Mouse (Mus musculus) large intestine, adult 2 months (tissue): ENCODE results near the gene Cdk11b. TPM values are rescaled to one million over a fixed set of nuclear protein-coding genes. Genes with fewer than 3 reads are reported as not detected.

Source experiments
- DNase-seq: peaks from one replicate; pipeline ENCODE4 v3.0.0-alpha.2; 2012; ENCODE audit warnings: low read depth, low spot score
- WGBS: fragments of 180-500 bp; shearing (Covaris S2); methylation state at CpG from one replicate; pipeline ENCODE4 v1.1.7; 2018; 5-methylcytosine and 5-hydroxymethylcytosine counted together
- polyA plus RNA-seq: library from polyadenylated mRNA; depleted of rRNA; stranded (reverse); fragments of >200 nt; gene quantifications from 2 replicates; pipeline ENCODE4 v1.2.3, GENCODE M21; 2012; rRNA removed

Gene Cdk11b
- 43.3 and 43.8 TPM in 2 replicates for polyA plus RNA-seq

DNA sequence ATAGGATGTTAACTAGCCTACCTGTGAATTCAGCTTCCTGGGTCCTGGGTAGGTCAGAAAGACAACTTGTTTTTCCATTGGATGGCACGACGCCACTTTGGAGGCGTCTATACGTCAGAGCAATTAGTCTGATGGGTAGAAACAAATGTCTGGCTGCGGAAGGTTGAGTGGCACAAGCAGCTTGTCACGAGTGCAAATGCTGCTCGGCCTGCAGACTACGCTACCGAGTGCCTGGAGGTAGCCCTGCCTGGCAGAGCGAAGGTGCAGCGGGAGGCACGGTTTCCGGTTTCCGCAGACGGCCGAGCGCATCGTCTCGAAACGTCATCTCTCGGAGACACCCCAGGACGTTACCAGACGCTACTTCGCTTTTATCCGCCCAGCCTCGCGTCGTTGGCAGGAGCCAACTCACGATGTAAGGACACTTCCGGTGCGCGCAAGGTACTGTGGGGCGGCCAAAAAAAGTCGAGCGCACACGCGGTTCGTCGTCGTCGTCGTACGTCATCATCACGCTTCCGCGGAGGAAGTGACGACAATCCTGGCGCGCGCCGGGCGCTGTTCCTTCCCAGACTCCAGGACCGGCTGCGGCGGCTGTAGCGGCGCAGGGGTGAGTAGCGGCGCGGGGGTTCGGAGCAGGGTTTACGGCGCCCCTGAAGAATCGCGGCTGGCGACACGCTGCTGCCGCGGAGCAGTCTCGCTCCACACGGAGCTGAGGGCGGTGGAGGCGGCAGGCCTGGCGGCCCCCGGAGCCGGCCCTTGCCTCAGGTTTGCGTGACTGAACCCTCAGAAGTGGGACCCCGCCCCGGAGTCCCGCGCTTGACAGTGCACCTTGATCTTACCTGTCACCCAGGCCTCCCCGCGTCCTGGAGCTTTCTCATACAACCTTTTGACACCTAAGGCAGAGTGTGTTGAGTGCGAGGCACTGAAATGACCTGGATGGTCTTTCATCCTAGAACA lies at the start of gene Cdk11b:
TSS of gene Cdk11b (plus strand) at position 517 of the 954 bp plus-strand sequence.
- under 1% methylated on average over 84 of the region's 84 CpGs for WGBS
- DNase-seq = peak; percentile 91

- no peak for DNase-seq
- WGBS = 67% methylated on average over 11 of the region's 11 CpGs
These were observed 49.7 kb upstream of the Cdk11b start for GRCm38 (mm10) chr4:155574931-155575330.

GRCm38 (mm10) chr4:155575521-155575920 lies 49.1 kb upstream of the Cdk11b start:
- 85% methylated on average over 8 of the region's 8 CpGs for WGBS
- DNase-seq = no peak

GRCm38 (mm10) chr4:155577132-155577531 lies 47.5 kb upstream of the Cdk11b start:
- DNase-seq = no peak
- WGBS = 89% methylated on average over 9 of the region's 9 CpGs

- no peak for DNase-seq
- WGBS = 72% methylated on average over 5 of the region's 5 CpGs
These were observed 46.9 kb upstream of the Cdk11b start for GRCm38 (mm10) chr4:155577741-155578140.

- 73% methylated on average over 7 of the region's 7 CpGs for WGBS
- no peak for DNase-seq
These were observed 46.1 kb upstream of the Cdk11b start for GRCm38 (mm10) chr4:155578336-155579125.

DNA sequence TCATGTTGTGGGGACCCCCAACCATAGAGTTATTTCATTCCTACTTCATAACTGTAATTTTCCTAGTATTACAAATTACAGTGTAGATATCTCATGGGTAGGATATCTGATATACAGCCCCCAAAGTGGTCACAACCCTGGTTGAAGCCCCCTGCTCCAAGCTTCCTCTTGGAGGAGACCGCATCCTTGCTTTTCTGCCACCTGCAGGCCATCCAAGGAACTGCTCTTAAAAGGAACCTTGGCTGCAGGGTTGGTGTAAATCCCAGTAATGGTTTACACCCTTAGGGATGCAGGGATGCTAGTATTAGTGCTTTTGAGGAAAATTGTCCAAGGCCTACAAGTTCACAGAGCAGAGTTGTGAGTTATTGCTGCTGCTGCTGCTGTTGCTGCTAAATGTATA lies 44.2 kb upstream of the Cdk11b start:
- WGBS = 29% methylated on average over 1 of the region's 1 CpGs
- DNase-seq = no peak

DNA sequence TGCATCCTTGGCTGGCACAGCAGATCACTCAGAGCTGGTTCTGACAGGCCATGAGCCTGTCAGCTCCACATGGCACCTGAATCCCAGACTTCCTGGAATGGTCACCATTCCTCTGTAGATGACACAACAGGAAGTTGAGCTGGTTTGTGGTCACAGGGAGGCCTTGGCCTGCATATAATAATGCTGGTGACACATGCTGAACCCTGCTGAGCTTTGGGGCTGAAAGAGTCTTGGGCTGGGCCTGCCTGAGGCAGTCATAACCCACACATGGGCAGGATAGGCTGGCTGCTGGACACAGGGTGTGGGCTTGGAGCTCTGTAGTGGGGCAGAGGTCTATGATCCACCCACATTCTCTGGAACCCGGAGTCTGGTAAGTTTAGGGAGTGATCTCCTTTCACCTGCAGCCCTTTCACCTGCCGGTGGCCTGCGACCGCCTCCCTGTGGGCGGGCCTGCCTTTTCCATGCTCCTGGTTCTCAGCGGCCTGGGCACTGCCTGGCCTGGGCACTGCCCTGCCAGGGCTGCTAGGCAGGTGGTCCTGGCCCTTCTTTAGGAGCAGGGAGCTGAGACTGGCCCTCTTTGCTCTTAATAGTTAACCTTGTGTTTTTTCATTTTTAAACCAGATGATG lies 42.3 kb upstream of the Cdk11b start:
- DNase-seq = peak; percentile 73
- 45% methylated on average over 6 of the region's 6 CpGs for WGBS

- no peak for DNase-seq
- WGBS = 91% methylated on average over 5 of the region's 5 CpGs
These were observed 35.3 kb upstream of the Cdk11b start for GRCm38 (mm10) chr4:155589356-155589755.

GRCm38 (mm10) chr4:155591012-155591719 lies 33.5 kb upstream of the Cdk11b start:
- no peak for DNase-seq
- 85% methylated on average over 7 of the region's 7 CpGs for WGBS

- DNase-seq = no peak
- whole genome bisulfite sequencing = 50% methylated on average over 1 of the region's 1 CpGs
These were observed 30.9 kb upstream of the Cdk11b start for GRCm38 (mm10) chr4:155593780-155594179.

DNA sequence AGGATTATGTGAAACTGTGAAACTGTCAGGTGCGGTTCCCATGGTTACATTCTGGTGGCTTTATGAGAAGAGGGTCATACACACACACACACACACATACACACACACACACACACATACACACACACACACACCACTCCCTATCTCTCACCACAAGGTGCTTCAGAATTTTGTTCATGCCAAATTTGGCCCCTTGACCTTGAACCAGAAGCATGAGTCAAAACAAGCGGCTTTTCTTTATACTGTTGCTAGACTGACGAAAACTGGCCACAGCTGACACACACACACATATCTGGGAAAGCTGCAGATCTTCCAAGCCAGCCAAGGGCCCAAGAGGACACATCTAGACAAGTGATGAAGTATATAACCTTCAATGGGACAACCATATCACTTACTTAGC lies 28.9 kb upstream of the Cdk11b start:
- no peak for DNase-seq
- 63% methylated on average over 3 of the region's 3 CpGs for WGBS

- WGBS = 77% methylated on average over 5 of the region's 5 CpGs
- DNase-seq = no peak
These were observed 28.0 kb upstream of the Cdk11b start for GRCm38 (mm10) chr4:155596606-155597005.

GRCm38 (mm10) chr4:155598536-155598935 lies 26.1 kb upstream of the Cdk11b start:
- WGBS = 16% methylated on average over 20 of the region's 20 CpGs
- no peak for DNase-seq

GRCm38 (mm10) chr4:155599901-155600825 lies 24.5 kb upstream of the Cdk11b start:
- 70% methylated on average over 11 of the region's 11 CpGs for WGBS
- no peak for DNase-seq

DNA sequence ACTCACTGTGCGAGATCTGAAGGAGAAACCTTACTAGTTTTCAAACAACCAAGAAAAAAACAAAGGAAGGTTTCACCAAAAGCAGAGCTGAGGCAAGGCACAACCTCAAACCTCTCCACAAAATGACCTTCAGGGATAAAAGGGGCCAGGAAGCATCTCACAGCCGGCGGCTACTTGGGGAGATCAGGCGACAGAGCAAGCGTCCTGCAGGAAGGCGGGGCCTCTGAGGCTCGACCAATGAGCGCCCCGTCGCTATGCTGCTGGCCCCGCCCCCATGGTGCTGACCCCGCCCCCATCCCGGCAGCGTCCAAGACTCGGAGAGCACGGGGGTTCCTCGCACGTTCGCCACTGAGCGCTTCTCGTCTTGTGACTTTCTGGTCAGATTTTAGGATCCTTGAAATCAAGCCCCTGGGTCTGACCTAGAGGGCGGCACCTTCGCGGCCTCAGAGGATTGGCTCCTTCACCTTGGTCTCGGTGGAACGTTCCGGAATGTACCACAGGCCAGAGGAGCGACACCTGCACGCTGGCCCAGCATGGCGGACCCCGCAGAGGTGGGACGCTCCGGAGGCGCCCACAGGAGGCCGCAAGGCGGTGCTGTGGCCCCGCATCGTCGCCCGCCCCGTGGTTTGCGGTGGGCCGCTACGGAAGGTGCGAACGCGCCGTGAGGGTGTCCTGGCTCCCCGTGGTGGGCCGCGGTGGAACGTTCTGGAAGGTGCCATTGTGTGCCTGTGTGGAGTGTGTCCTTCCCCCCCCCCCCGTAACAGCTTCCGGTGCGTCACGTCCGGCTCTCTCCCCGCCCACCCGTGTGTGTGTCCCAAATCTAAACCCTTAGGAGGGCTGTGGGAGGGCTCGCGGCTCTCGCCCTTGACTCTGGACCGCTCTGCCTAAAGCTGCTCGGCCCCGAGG lies 23.3 kb upstream of the Cdk11b start, which contains the start of gene Slc35e2:
TSS of gene Slc35e2 (plus strand) at position 326 of the 906 bp plus-strand sequence.
- under 1% methylated on average over 65 of the region's 65 CpGs for WGBS

DNA sequence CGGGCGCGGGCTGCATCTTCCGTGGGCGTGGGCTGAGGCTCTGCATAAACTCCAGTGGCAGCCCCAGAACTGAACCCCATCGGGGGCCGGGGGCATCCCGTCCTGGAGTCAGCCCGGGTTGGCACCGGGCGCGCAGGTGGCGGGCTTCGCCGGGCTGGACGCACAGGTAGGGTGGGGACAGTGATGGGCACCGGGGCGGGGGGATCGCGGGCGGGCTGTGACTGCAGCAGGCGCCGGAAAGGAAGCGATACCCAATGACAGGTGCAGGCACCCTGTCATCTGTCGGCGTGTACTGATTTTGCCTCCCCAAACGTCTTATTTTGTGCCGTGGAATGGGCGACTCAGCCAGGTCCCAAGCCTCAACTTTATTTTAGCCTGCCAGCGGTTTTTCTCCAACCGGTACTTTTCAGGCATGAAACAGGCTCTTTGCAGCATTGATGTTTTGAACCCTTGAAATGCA lies 22.6 kb upstream of the Cdk11b start:
- no peak for DNase-seq
- WGBS = 2% methylated on average over 31 of the region's 31 CpGs

More for the DNA sequence above, 23.3 kb upstream of the Cdk11b start, which contains the start of gene Slc35e2:
- DNase-seq = peak; percentile 58
